Mouse (Mus musculus) 3134 (cell line): ENCODE results near the gene Pon1.

Experiments used
- DNase-seq: peaks from one replicate; pipeline ENCODE4 v3.0.0-alpha.2; 2011; ENCODE audit warnings: low spot score; ENCODE audit not compliant: insufficient read length; ENCODE audit errors: extremely low read depth

Pon1 gene

DNA sequence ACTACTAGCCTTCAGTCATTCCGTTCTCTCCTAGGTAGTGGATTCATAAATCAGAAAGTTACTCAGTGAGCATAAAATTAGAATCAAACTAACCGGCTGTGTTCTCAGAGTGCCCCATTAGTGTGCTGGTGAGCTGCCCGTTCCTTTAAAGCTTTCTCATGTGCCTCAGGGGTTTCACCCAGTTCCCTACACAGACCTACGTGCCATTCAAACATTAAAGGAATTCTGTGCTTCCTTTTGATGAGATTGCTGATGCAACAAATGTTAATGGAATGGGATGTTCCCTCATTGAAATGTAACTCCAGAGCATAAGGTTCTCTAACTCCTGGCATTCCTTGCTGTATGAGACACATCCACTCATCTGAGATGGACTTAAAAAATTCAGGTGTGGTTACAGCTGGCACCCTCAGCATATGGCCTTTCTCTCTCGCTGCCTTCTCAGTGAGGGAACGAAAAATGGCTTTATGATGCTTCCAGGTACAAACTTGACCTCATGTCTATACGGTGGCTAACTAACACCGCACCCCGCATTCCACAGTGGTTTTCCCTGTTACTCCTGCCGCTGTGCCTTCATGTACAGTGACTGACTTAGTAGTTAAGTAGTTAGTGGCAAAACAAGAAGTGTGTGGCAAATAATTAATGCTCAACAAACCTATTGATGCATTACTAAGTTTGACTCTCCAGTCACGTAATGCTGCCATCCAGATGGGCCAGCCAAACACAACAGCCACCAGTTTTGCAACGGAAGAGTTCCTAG, 54.7 kb downstream of the Pon1 start:
- DNase-seq: no peak

- no peak for DNase-seq
Measured at GRCm38 (mm10) chr6:5136046-5136445, 57.7 kb downstream of the Pon1 start.

DNA sequence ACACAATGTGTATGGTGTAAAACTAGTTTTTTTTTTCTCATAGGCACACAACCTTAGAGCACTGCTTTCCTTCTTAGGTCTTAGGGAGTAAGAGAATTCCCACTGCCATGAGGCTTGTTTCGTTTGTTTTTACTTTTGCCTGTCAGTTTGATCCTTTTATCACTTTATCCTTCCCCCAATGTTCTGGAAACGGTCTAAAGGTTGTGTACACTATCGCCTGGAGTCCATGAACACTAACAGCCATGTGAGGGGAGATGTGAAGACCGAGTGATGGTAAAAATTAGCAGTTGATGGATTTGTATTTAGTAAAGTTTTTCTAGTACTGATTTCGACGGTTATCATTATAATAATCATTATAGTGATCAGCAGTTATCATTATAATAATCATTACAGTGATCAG, 58.8 kb downstream of the Pon1 start:
- no peak for DNase-seq

GRCm38 (mm10) chr6:5129364-5130093, 64.2 kb downstream of the Pon1 start:
- no peak for DNase-seq

GRCm38 (mm10) chr6:5120229-5120628, 73.5 kb downstream of the Pon1 start:
- DNase-seq: no peak

DNA sequence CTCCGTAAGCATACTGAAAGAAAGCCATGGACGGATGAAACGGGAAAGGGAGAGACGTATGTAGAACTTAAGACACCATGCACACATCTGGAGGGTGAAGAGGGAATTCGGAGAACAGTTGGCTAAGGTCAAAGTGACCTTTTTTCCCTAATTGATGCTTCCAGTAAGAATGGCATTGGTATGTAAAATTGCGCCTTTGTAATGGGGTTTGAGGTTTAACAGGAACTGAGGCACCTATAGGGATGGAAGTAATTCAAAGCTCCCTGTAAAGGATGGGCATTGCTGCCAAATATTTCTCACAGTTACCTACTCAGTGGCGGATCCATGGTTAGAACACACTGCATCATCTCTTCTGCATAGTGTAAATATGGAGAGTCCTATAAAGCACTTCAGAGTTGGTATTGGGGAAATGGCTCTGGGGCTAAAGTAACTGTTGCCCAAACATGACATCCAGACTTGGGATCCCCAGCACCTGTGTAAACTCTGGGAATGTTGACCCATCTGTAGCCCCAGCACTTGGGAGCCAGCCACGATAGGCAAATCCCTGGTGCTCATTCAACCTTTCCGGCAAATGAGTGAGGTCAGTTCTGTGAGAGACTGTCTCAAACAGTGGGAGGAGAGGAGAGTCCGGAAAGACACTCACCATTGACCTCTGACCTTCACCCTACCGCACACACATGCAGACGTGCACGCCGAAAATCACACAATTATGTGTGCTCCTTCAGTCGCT, 74.4 kb downstream of the Pon1 start:
- DNase-seq: no peak
